Mouse (Mus musculus) ES-Bruce4 (cell line): ENCODE results near the gene Tm2d3.

Source experiments
- CTCF ChIP-seq: IDR thresholded peaks from one replicate; pipeline ENCODE4 v1.8.1; 2011; ENCODE audit warnings: low read depth, low read length
- EP300 ChIP-seq: IDR thresholded peaks from 2 replicates; pipeline ENCODE4 v1.6.1; 2011; ENCODE audit warnings: low read depth, low read length; ENCODE audit not compliant: insufficient read depth
- POLR2A ChIP-seq: IDR thresholded peaks from one replicate; pipeline ENCODE4 v1.8.1; 2011; ENCODE audit warnings: low read length; ENCODE audit not compliant: insufficient read depth

- TF ChIP-seq EP300 (no peak), CTCF (no peak), POLR2A (no peak)
Measured at GRCm38 (mm10) chr7:65696450-65696849, 5.5 kb downstream of the Tm2d3 start.
